23 mouse cellular contexts compared by ENCODE assay signal in the genomic region with DNA sequence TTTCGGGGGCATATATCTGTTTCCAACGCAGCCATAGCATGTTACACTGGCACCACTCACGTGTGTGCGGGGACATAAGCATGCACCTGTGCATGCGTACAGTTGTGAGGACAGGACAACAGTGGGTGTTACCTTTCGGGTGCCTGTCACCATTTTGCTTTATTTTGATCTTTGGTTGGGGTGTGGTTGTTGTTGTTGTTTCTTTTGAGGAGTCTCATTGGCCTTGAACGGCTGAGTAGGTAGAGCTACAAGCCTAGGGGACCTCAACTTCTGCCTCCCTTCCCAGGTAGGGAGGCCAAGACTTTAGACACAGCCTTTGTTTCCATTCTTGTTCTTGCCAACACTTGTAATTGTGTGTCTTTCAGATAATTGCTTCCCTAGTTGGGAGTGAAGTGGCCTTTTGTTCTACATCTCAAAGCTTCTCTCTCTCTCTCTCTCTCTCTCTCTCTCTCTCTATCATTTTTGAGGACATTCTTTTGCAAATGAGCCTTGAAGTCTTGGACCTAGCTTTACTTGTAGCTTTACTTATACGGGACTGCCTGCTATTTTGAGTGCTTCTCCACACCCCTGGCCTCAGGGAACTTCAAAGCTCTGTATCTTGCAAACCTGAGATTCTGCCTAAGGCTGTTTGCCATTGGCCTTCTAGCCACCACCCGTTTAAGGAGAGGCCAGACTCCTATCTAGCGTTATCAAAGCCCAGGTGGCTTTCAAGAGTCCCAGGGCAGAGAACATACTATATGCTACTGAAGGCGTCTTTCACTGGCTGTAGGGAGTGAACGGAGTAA. TPM values are rescaled to one million over a fixed set of nuclear protein-coding genes. Genes with fewer than 3 reads are reported as not detected.
DNase-seq lines count a peak whose midpoint lies in the region; ATAC-seq and TF ChIP-seq lines count a peak whose summit lies in the region.
"Had no signal": no experiment of that assay in that cellular context is flagged by ENCODE, and none has a peak within 500 bp of the region (broad histone marks: within the 10 kb centered on the region; RNA-seq: fewer than 3 reads in every experiment).

No protein-coding gene starts in this region.

- H3K9me3 ChIP-seq in forebrain, postnatal 0 days (ENCODE audit: low read length), result no peaks in the 10 kb centered on the region
- H3K9me3 ChIP-seq in forebrain, embryonic 16.5 days (ENCODE audit: control insufficient read depth, low read length), result no peaks in the 10 kb centered on the region
- no peaks in the 10 kb centered on the region for H3K9me3 ChIP-seq in hindbrain, postnatal 0 days (ENCODE audit: low read length)
- H3K9me3 ChIP-seq in hindbrain, embryonic 13.5 days, result no peaks in the 10 kb centered on the region
- H3K9me3 ChIP-seq in midbrain, postnatal 0 days (ENCODE audit: low read length), result no peaks in the 10 kb centered on the region
- H3K9me3 ChIP-seq in midbrain, embryonic 13.5 days, result no peaks in the 10 kb centered on the region

- no peak for ATAC-seq in forebrain, postnatal 0 days
- ATAC-seq in forebrain, embryonic 16.5 days, result no peak
- ATAC-seq in hindbrain, postnatal 0 days, result no peak
- no peak for ATAC-seq in hindbrain, embryonic 13.5 days (ENCODE audit: low FRiP score)
- no peak for ATAC-seq in midbrain, postnatal 0 days (ENCODE audit: low FRiP score)
- no peak for ATAC-seq in midbrain, embryonic 13.5 days
- ATAC-seq: activated CD4-positive, CD25-positive, alpha-beta regulatory T cell, adult 4 months had no signal

- no peak overlapping the region for H3K4me3 ChIP-seq in forebrain, postnatal 0 days (ENCODE audit: low read depth, low read length)
- no peak overlapping the region for H3K4me3 ChIP-seq in forebrain, embryonic 16.5 days (replicated peaks; ENCODE audit: low read length)
- no peak overlapping the region for H3K4me3 ChIP-seq in hindbrain, postnatal 0 days (ENCODE audit: low read length)
- H3K4me3 ChIP-seq in hindbrain, embryonic 13.5 days, result no peak overlapping the region
- H3K4me3 ChIP-seq in midbrain, postnatal 0 days (ENCODE audit: low read depth, low read length), result peak overlapping the region; percentile 87; the same call in 1 of the 2 replicates
- H3K4me3 ChIP-seq in midbrain, embryonic 13.5 days (replicated peaks), result no peak overlapping the region

- H3K27ac ChIP-seq in forebrain, postnatal 0 days (ENCODE audit: low read depth, low read length), result no peak overlapping the region
- no peak overlapping the region for H3K27ac ChIP-seq in forebrain, embryonic 16.5 days (ENCODE audit: low read length)
- H3K27ac ChIP-seq in hindbrain, postnatal 0 days, result no peak overlapping the region
- no peak overlapping the region for H3K27ac ChIP-seq in hindbrain, embryonic 13.5 days
- no peak overlapping the region for H3K27ac ChIP-seq in midbrain, postnatal 0 days (ENCODE audit: low read depth, low read length)
- no peak overlapping the region for H3K27ac ChIP-seq in midbrain, embryonic 13.5 days

- H3K27me3 ChIP-seq in forebrain, postnatal 0 days (ENCODE audit: insufficient read depth, low read length), result no peaks in the 10 kb centered on the region
- H3K27me3 ChIP-seq in forebrain, embryonic 16.5 days (replicated peaks; ENCODE audit: control insufficient read depth, insufficient read depth, low read length), result no peaks in the 10 kb centered on the region
- H3K27me3 ChIP-seq in hindbrain, postnatal 0 days (ENCODE audit: insufficient read depth, low read length), result no peaks in the 10 kb centered on the region
- peaks cover 23% of the 10 kb centered on the region for H3K27me3 ChIP-seq in hindbrain, embryonic 13.5 days
- H3K27me3 ChIP-seq in midbrain, postnatal 0 days (ENCODE audit: insufficient read depth, low read length), result no peaks in the 10 kb centered on the region
- peaks cover 17% of the 10 kb centered on the region for H3K27me3 ChIP-seq in midbrain, embryonic 13.5 days

- TF ChIP-seq CTCF in forebrain, postnatal 0 days (IDR thresholded peaks at IDR 0.05; ENCODE audit: low read depth), result no peak
- no peak for TF ChIP-seq CTCF in hindbrain, postnatal 0 days (IDR thresholded peaks at IDR 0.05; ENCODE audit: low read depth)
- no peak for TF ChIP-seq CTCF in midbrain, postnatal 0 days (IDR thresholded peaks at IDR 0.05)

- H3K4me2 ChIP-seq in forebrain, postnatal 0 days (ENCODE audit: low read depth), result peak overlapping the region; percentile 86; the same call in 1 of the 2 replicates
- no peak overlapping the region for H3K4me2 ChIP-seq in forebrain, embryonic 16.5 days (ENCODE audit: low read length)
- peak overlapping the region; percentile 90; the same call in 1 of the 2 replicates for H3K4me2 ChIP-seq in hindbrain, postnatal 0 days (ENCODE audit: low read depth, low read length)
- H3K4me2 ChIP-seq in hindbrain, embryonic 13.5 days, result no peak overlapping the region
- H3K4me2 ChIP-seq in midbrain, postnatal 0 days (ENCODE audit: low read depth, low read length, poor library complexity, severe bottlenecking), result peak overlapping the region; percentile 92
- no peak overlapping the region for H3K4me2 ChIP-seq in midbrain, embryonic 13.5 days (replicated peaks)

- DNase-seq in forebrain, postnatal 0 days, result no peak
- no peak for DNase-seq in hindbrain, postnatal 0 days (ENCODE audit: low spot score)
- no peak for DNase-seq in midbrain, postnatal 0 days (ENCODE audit: low spot score)
- no peak for DNase-seq in urinary bladder, adult 2 months (ENCODE audit: low spot score)
- DNase-seq: adrenal gland, postnatal 25 days; cerebellum, adult 8-10 months; kidney, adult 8-10 months; kidney, postnatal 25 days; layer of hippocampus, adult 9-11 months; lung, adult 18-20 months; midbrain, embryonic 14.5 days; right cerebral cortex, postnatal 25 days; thymus, postnatal 25 days had no signal

- peaks cover 12% of the 10 kb centered on the region for H3K4me1 ChIP-seq in forebrain, postnatal 0 days (ENCODE audit: insufficient read depth)
- H3K4me1 ChIP-seq in forebrain, embryonic 16.5 days (replicated peaks; ENCODE audit: control insufficient read depth, insufficient read depth, low read length), result peaks cover 35% of the 10 kb centered on the region
- H3K4me1 ChIP-seq in hindbrain, postnatal 0 days (ENCODE audit: insufficient read depth, low read length), result peaks cover 23% of the 10 kb centered on the region
- peaks cover 39% of the 10 kb centered on the region for H3K4me1 ChIP-seq in hindbrain, embryonic 13.5 days (replicated peaks)
- peaks cover 25% of the 10 kb centered on the region; the same call in 1 of the 2 replicates for H3K4me1 ChIP-seq in midbrain, postnatal 0 days (ENCODE audit: insufficient read depth, low read length)
- H3K4me1 ChIP-seq in midbrain, embryonic 13.5 days (replicated peaks), result peaks cover 38% of the 10 kb centered on the region

- H3K36me3 ChIP-seq in forebrain, postnatal 0 days (ENCODE audit: insufficient read depth), result no peaks in the 10 kb centered on the region
- H3K36me3 ChIP-seq in forebrain, embryonic 16.5 days (ENCODE audit: control insufficient read depth, insufficient read depth), result no peaks in the 10 kb centered on the region
- H3K36me3 ChIP-seq in hindbrain, postnatal 0 days (ENCODE audit: insufficient read depth, low read length), result no peaks in the 10 kb centered on the region
- no peaks in the 10 kb centered on the region for H3K36me3 ChIP-seq in hindbrain, embryonic 13.5 days
- H3K36me3 ChIP-seq in midbrain, postnatal 0 days (ENCODE audit: insufficient read depth, low read length), result no peaks in the 10 kb centered on the region
- H3K36me3 ChIP-seq in midbrain, embryonic 13.5 days, result no peaks in the 10 kb centered on the region

- WGBS in forebrain, postnatal 0 days, result 74% methylated on average over 12 of the region's 12 CpGs
- WGBS in forebrain, embryonic 16.5 days, result 74% methylated on average over 12 of the region's 12 CpGs
- 82% methylated on average over 12 of the region's 12 CpGs for WGBS in hindbrain, postnatal 0 days
- WGBS in hindbrain, embryonic 13.5 days, result 82% methylated on average over 12 of the region's 12 CpGs
- 83% methylated on average over 12 of the region's 12 CpGs for WGBS in midbrain, postnatal 0 days
- WGBS in midbrain, embryonic 13.5 days, result 80% methylated on average over 12 of the region's 12 CpGs

- no peak overlapping the region for H3K9ac ChIP-seq in forebrain, postnatal 0 days
- no peak overlapping the region for H3K9ac ChIP-seq in forebrain, embryonic 16.5 days (replicated peaks; ENCODE audit: low read depth, low read length)
- H3K9ac ChIP-seq in hindbrain, postnatal 0 days (replicated peaks; ENCODE audit: low read length), result no peak overlapping the region
- no peak overlapping the region for H3K9ac ChIP-seq in hindbrain, embryonic 13.5 days
- no peak overlapping the region for H3K9ac ChIP-seq in midbrain, postnatal 0 days (replicated peaks; ENCODE audit: low read length, poor library complexity, severe bottlenecking)
- H3K9ac ChIP-seq in midbrain, embryonic 13.5 days (replicated peaks), result no peak overlapping the region

RNA-seq across cellular contexts. Expression of a gene that starts 0.8 kb away (rescaled TPM):
- total RNA-seq in forebrain, postnatal 0 days (2014; rRNA removed), result 73.9 and 79.5 TPM in 2 replicates
- polyA plus RNA-seq in forebrain, postnatal 0 days (2015; fragmentation: Nextera tagmentation; extraction: Ambion mirVana), result 56.2 and 68.1 TPM in 2 replicates
- 47.5 and 48.3 TPM in 2 replicates for polyA plus RNA-seq in forebrain, embryonic 16.5 days (2015; fragmentation: Nextera tagmentation; extraction: Ambion mirVana)
- total RNA-seq in hindbrain, postnatal 0 days (2014; rRNA removed), result 75.5 and 95.2 TPM in 2 replicates
- polyA plus RNA-seq in hindbrain, postnatal 0 days (2015; fragmentation: Nextera tagmentation; extraction: Ambion mirVana), result 66.9 and 74.0 TPM in 2 replicates
- polyA plus RNA-seq in hindbrain, embryonic 13.5 days (2015; fragmentation: Nextera tagmentation; extraction: Ambion mirVana), result 54.7 and 55.2 TPM in 2 replicates
- 73.8 and 92.9 TPM in 2 replicates for total RNA-seq in midbrain, postnatal 0 days (2014; rRNA removed)
- 70.0 and 72.6 TPM in 2 replicates for polyA plus RNA-seq in midbrain, postnatal 0 days (2015; fragmentation: Nextera tagmentation; extraction: Ambion mirVana)
- polyA plus RNA-seq in midbrain, embryonic 13.5 days (2015; fragmentation: Nextera tagmentation; extraction: Ambion mirVana), result 43.8 and 46.0 TPM in 2 replicates
- 31.1 and 32.7 TPM in 2 replicates for polyA plus RNA-seq in urinary bladder, adult 2 months (2012; rRNA removed)
- polyA plus RNA-seq: activated CD4-positive, CD25-positive, alpha-beta regulatory T cell, adult 4 months had no signal

RNA-seq across cellular contexts. Expression of a gene that starts 13.3 kb away (rescaled TPM):
- 1.00 and 1.0 TPM in 2 replicates for total RNA-seq in forebrain, postnatal 0 days (2014; rRNA removed)
- 1.4 and 1.5 TPM in 2 replicates for polyA plus RNA-seq in forebrain, postnatal 0 days (2015; fragmentation: Nextera tagmentation; extraction: Ambion mirVana)
- polyA plus RNA-seq in forebrain, embryonic 16.5 days (2015; fragmentation: Nextera tagmentation; extraction: Ambion mirVana), result 0.41 and 0.61 TPM in 2 replicates
- total RNA-seq in hindbrain, postnatal 0 days (2014; rRNA removed), result 1.0 TPM in 1 of 2 replicates, not detected in the other
- 0.64 and 0.82 TPM in 2 replicates for polyA plus RNA-seq in hindbrain, postnatal 0 days (2015; fragmentation: Nextera tagmentation; extraction: Ambion mirVana)
- polyA plus RNA-seq in hindbrain, embryonic 13.5 days (2015; fragmentation: Nextera tagmentation; extraction: Ambion mirVana), result 0.56 and 0.83 TPM in 2 replicates
- 0.42 and 1.2 TPM in 2 replicates for total RNA-seq in midbrain, postnatal 0 days (2014; rRNA removed)
- 0.72 and 0.90 TPM in 2 replicates for polyA plus RNA-seq in midbrain, postnatal 0 days (2015; fragmentation: Nextera tagmentation; extraction: Ambion mirVana)
- polyA plus RNA-seq in midbrain, embryonic 13.5 days (2015; fragmentation: Nextera tagmentation; extraction: Ambion mirVana), result 0.55 TPM in 1 of 2 replicates, not detected in the other
- 0.10 and 0.12 TPM in 2 replicates for polyA plus RNA-seq in urinary bladder, adult 2 months (2012; rRNA removed)
- total RNA-seq: adrenal gland, postnatal 25 days; CH12.LX; gastrocnemius, postnatal 4 days; left cerebral cortex, postnatal 10 days; liver, adult 2 months had no signal
- polyA plus RNA-seq: activated CD4-positive, CD25-positive, alpha-beta regulatory T cell, adult 4 months; forebrain, embryonic 11.5 days; liver, adult 2 months; midbrain, embryonic 14.5 days; neural tube, embryonic 11.5 days had no signal

Comparison
In these comparisons a context has a peak if more than half of its experiments do, and no peak if none do; other contexts are left out.
1. H3K4me2 ChIP-seq: peak in forebrain, postnatal 0 days (single experiment), hindbrain, postnatal 0 days (single experiment) and midbrain, postnatal 0 days (single experiment); none in forebrain, embryonic 16.5 days (single experiment), hindbrain, embryonic 13.5 days (single experiment) and midbrain, embryonic 13.5 days (single experiment).